Mouse (Mus musculus): Measurements from ENCODE around the gene Olfr715.
"Not testable (repeated sequence)": the region's sequence is repeated elsewhere in the genome, so short reads cannot be mapped to it uniquely, and the experiment has no call there.

Olfr715 gene

GRCm38 (mm10) chr7:107130983-107131382 lies at the start of gene Olfr715:
Olfr715 (minus strand) TSS chr7:107131083.
- DNase-seq: not testable (repeated sequence)

- DNase-seq: no peak
These were observed 49.5 kb upstream of the Olfr715 start for GRCm38 (mm10) chr7:107180406-107180805.

GRCm38 (mm10) chr7:107166690-107167089 lies 35.8 kb upstream of the Olfr715 start, which contains the start of gene Nlrp14:
Nlrp14 (plus strand) TSS chr7:107166990.
- DNase-seq: no peak

GRCm38 (mm10) chr7:107138027-107138426 lies 7.1 kb upstream of the Olfr715 start, which contains the start of gene Olfr716:
Olfr716 (plus strand) TSS chr7:107138327.
- not testable (repeated sequence) for DNase-seq

GRCm38 (mm10) chr7:107110269-107110668 lies 20.6 kb downstream of the Olfr715 start, which contains the start of gene Olfr715b:
Olfr715b (minus strand) TSS chr7:107110369.
- DNase-seq: not testable (repeated sequence)

- DNase-seq: no peak
These were observed 38.0 kb downstream of the Olfr715 start, which contains the start of gene Olfr17 for GRCm38 (mm10) chr7:107092920-107093319. Olfr17 (plus strand) TSS chr7:107093220.

Measured in lung, postnatal 14 days (tissue).